Mouse (Mus musculus): Measurements from ENCODE around the gene Rnf44.

The Rnf44 gene

DNA sequence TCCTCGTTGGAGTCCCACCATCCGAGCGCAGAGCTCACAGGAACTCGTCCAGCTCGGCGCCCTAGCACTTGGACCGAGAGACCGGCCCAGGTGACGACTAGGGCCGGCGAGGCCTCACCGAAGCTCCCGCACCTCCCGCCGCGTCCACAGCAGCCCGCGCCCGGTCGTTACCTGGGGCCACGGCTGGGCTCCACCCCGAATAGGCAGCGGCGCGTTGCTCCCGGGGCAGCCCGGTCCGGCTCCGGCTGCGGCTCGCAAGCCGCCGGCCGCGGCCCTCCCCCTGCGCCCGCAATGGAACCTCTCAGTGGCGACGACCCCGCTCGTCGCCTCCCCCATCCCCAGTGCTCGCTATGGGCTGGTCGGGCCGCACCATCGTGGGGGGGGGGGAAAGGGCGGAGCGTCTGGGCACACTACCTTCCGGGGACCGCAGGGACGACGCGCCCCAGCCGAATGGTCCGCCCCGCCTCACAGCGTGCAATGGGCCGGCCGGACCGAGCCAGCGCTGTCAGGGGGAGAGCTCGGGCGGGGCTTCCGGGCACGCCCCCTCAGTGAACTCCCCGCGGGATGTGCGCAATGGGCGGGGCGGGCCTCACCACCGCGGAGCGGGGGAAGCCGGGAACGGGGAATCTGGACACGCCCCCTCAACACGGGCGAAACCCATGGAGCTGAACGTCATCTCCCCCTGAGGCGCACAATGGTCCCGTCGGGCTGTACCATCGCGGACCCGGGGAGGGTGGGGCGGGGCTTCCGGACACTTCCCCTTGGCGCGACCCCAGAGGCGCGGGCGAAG, at the start of gene Rnf44:
TSS of gene Rnf44 (minus strand) at position 350 of the 790 bp plus-strand sequence.
- ATAC-seq (ENCODE audit: insufficient number of reproducible peaks, low FRiP score, low TSS enrichment): peak; percentile 86

DNA sequence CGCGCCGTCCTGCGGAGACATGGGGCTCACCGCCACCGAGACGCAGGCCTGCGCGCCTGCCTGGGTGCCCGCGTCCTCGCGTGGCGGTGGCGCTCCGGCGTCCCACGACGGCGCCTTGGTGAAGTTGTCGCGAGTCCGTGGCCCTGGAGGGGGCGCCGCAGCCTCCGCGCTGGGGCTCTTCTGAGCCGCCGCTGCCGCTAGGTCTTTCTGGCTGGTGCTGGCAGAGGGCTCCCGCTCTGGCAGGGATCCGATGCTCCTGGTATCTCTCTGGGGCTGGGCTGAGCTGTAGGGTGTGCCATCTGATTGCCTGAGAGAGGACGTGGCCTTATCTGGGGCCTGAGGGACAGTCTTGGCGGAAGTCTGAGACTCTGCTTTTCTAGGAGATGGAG, 44.5 kb upstream of the Rnf44 start:
- ATAC-seq (ENCODE audit: insufficient number of reproducible peaks, low FRiP score, low TSS enrichment): peak; percentile 34; the same call in 1 of the 2 replicates

DNA sequence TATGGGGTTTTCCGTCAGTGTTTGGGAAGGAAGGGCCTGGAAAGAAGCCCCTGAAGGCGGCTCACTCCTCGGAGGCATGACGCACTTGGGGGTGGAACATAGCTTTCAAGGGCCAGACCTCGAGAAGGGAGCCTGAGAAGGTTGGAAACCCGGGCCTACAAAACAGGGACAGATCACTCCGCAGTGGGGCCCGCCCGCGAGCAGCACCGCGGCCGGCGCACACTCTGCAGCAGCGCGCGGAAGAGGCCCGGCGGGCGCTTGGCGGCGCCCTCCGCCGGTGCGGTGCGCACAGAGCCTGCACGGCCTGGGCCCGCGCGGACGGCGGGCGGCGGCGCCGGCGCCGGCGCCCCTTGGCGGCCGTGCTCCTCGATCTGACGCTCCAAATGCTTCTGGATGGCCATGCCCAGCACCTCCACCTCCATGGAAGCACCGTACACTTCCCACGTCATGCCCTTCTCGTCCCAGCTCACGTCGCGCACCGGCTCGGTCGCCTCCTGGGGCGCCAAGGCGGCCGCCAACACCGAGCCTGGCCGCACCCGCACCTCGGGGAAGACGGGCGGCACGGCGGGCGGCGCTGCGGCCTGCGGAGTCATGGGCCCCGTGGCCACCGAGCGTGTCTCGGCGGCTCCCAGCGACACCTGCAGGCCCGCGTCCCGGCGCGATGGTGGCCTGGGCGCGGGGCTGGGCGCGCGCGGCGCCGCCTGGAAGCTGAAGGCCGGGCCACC, 43.9 kb upstream of the Rnf44 start:
- ATAC-seq (ENCODE audit: insufficient number of reproducible peaks, low FRiP score, low TSS enrichment): peak; percentile 56

DNA sequence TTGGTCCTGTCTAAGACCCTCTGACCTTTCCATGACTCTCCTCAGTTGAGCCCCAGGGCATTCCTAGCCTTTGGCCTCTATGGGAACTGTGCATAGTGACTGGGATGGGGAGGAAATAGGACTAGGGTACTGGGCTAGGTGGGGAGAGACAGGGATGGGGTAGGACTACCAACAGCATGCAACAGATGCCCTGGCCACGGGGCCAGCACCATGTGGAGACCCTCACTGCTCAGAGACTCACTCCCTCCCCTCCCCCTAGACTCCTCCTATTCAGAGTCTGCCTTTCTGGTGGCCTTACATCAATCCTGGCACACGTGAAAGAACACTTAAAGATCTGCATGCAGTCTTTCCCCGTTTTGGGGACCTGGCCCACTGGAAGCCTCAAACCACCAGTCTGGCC, 43.2 kb upstream of the Rnf44 start:
- no peak for ATAC-seq (ENCODE audit: insufficient number of reproducible peaks, low FRiP score, low TSS enrichment)

DNA sequence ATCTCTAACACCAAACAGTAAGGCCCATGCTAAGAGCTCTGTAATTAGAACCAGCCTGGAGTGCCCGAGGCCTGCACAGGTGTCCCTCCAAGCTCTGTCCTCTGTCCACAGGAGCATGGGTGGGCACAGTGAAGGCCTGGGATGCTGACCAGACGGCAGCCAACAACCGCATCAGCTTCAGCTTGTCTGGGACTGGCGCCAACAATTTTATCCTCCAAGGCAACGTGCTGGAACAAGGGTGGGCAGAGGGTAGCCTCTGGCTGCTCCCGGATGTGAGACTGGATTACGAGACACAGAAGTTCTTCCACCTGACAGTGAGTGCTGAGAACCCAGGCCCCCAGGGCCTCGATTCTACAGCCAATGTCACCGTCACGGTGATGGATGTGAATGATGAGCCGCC, 32.4 kb upstream of the Rnf44 start:
- ATAC-seq (ENCODE audit: insufficient number of reproducible peaks, low FRiP score, low TSS enrichment): no peak

DNA sequence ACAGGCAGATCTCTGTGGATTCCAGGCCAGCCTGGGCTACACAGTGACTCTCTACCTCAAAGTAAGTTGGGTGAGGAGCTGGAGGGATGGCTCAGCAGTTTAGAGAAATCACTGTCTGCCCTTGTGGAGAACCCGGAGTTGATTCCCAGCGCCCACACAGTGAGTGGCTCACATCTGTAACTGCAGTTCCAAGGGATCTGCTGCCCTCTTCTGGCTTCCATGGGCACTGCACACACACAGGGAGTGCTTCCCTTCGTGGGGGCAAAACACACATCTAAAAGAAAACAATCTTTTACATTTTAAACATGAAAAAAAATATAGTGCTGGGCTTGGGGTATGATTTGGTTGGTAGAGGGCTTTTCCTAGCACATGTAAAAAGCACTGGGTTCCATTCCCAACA, 29.4 kb upstream of the Rnf44 start:
- ATAC-seq (ENCODE audit: insufficient number of reproducible peaks, low FRiP score, low TSS enrichment): no peak

DNA sequence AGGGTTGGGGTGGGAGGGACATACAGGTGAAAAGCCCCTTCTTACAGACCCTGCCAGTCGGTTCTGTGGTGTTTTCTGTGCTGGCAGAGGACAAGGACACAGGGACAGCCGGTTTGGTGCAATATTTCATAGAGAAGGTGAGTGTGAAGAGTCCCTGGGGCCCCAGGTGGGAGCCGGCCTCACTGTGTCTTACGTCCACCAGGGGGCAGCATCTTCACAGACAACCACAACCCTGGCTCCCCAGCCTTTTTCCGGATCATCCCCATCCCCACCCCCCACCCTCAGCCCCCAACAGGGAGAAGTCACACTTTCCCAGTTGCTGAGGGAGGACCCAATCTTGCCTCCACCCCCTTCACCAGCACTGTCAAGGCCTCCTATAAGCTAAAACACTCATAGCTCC, 23.2 kb upstream of the Rnf44 start:
- peak; percentile 50; the same call in 1 of the 2 replicates for ATAC-seq (ENCODE audit: insufficient number of reproducible peaks, low FRiP score, low TSS enrichment)

DNA sequence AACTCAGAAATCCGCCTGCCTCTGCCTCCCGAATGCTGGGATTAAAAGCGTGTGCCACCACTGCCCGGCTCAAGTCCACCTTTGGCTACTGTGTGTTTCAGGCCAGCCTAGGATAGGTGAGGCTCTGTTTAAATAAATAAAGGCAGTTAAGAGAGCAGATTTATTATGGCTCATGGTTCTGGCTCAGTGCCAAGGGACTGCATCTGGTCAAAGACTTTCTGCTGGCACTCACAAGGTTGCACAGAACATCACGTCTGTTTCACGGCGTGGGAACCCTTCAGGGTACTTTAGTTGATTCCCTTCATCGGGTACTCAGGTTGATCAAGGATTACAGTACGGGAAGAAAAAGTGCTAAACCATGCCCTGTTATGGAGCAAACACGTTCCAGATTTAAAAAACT, 21.3 kb upstream of the Rnf44 start:
- ATAC-seq (ENCODE audit: insufficient number of reproducible peaks, low FRiP score, low TSS enrichment): no peak

DNA sequence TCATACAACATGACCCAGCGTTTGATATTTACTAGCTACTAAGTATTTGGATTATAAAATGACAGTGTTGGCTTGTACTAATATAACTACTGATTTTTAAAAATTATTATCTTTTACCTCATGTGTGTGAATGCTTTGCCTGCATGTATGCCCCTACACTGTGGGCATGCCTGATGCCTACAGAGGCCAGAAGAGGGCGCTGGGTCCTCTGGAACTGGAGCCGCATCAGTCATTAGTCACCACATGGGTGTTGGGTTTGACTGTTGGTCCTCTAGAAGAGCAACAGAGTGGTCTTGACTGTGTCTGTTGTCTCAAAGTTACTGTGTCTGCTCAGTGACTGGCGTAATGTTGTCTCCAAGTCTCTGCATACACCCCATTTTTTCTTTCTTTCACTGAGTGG, 20.7 kb upstream of the Rnf44 start:
- no peak for ATAC-seq (ENCODE audit: insufficient number of reproducible peaks, low FRiP score, low TSS enrichment)

DNA sequence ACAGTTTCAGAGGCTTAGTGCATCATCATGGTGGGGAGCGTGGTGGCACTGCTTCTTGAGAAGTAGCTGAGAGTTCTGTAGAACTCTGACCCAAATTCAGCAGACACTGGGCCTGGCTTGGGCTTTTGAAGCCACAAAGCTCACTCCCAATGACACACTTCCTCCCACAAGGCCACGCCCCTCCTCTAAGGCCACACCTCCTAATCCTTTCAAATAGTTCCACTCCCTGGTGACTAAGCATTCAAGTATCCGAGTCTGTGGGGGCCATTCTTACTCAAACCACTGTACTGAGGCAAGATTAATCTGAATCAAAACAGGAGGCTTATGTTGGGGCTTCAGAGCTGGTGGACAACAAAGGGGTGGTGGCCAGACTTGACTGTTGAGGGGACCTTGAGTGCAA, 17.2 kb upstream of the Rnf44 start:
- ATAC-seq (ENCODE audit: insufficient number of reproducible peaks, low FRiP score, low TSS enrichment): no peak

DNA sequence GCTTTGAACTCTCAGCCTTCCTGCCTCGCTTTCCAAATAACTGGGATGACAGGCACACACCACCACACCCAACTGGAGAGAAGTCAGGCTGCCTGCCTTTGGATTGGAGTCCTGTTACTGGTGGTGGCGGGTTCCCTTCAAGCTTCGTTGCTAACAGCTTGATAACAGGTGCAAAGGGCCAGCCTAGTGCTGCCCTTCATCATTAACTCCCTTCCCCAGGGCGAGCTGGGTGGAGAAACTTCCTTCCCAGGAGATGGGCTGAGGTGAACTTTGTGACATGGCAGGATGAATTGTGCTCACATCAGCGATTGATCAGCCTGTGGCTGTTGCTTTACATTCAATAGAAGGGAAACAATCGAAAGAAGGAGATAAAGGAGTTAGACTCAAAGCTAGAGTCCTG, 11.2 kb upstream of the Rnf44 start:
- no peak for ATAC-seq (ENCODE audit: insufficient number of reproducible peaks, low FRiP score, low TSS enrichment)

DNA sequence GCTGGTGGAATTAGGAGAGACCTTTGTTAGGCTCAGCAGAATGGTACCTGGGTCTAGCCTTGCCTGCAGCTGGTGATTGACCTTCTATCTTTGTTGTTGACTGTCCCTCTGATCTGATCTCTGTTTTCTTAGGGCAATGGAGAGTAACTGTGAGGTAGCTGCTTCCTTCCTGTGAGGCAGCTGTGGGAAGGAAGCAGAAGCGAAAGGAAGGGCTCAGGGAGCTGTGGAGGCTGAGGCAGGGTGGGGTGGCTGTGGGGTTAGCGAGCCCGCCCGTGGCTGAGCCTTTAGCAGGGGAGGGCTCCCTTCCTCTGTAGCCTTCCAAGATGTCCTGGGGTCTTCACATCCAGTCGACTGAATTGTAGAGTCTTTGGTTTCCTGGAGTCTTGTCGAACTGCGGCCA, 8.8 kb upstream of the Rnf44 start:
- no peak for ATAC-seq (ENCODE audit: insufficient number of reproducible peaks, low FRiP score, low TSS enrichment)

DNA sequence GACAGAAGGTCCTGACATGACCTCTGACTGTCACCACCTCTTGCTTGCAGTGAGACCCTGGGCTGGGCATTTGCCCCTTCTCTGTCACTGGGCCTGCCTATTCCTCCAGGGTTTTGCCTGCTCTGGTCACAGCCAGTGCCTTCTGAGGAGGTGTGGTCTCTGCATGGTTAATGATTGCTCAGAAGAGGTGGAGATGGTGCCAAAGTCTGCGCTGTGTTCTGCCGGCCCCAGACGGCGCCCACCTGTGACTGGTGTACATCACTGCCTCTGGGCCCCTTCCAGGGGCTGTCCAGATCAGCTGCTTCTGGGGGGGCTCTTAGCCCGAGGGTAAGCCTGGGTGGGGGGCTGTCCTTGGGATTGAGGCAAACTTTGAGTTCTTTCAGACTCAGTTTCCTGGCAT, 7.5 kb upstream of the Rnf44 start, which contains the start of gene Cdhr2:
TSS of gene Cdhr2 (plus strand) at position 219 of the 400 bp plus-strand sequence.
- no peak for ATAC-seq (ENCODE audit: insufficient number of reproducible peaks, low FRiP score, low TSS enrichment)

DNA sequence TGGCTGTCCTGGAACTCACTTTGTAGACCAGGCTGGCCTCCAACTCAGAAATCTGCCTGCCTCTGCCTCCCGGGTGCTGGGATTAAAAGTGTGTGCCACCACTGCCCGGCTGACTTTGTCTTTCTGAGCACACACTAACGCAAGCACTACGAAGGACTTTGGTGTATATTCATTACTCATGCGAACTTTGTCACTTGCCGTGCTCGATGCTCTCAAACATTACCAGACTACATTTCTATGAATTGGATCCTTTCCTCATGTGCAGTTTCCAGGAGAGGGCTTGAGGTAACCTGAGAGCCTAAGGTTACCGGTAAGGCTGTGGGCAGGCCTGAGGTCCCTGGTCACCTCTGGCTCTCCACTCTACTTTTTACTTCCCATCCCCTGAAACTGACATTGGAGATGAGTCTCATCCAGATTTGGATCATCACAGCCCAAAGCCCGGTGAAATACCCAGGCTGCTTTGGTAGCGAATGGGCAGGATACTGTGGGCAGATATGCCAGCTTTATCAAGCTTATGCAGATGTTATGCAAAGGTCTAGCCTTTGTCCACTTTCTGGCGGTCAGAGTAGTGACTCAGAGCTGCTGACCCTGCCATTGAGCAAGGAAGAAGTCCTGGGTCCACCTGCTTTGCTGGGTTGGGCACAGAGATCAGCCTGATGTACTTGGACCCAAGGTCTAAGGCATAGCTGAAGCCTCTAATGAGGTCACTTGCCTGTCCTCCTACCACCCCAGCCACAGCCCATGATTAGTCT, 1.9 kb upstream of the Rnf44 start:
- ATAC-seq (ENCODE audit: insufficient number of reproducible peaks, low FRiP score, low TSS enrichment): no peak

DNA sequence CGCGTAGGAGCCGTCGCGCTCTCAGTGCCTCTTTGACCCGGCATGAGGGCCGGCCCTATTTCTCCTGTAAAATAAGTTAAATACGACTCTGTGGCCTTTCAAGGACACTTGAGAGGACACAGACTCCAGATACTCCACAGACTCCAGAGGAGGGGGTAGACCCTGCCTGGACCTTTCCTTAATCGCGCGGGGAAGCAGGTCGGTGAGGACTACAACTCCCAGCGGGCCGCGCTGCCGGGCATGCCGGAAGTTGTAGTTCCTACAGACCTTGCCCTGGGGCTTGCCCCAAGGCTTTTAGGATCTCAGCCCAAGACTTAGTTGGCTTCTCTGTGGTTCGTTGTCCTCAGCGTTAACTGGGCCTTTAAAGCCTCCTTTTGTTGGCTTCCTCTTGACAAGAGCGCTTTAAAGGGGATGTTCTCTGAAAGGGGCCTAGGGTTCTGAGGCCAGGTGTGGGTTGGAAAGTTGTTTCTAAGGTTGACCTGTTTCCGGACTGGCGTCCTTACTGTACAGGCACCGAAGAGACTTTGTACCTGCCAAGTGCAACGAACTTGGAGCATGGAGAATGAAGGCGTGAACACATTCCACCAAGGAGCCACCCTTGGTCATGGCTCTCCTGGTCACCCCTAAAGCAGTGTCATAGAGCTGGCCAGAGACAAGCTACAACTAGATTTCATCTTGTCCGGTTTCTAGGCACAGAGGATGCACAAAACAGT, 797 bp upstream of the Rnf44 start:
- peak; percentile 73 for ATAC-seq (ENCODE audit: insufficient number of reproducible peaks, low FRiP score, low TSS enrichment)

DNA sequence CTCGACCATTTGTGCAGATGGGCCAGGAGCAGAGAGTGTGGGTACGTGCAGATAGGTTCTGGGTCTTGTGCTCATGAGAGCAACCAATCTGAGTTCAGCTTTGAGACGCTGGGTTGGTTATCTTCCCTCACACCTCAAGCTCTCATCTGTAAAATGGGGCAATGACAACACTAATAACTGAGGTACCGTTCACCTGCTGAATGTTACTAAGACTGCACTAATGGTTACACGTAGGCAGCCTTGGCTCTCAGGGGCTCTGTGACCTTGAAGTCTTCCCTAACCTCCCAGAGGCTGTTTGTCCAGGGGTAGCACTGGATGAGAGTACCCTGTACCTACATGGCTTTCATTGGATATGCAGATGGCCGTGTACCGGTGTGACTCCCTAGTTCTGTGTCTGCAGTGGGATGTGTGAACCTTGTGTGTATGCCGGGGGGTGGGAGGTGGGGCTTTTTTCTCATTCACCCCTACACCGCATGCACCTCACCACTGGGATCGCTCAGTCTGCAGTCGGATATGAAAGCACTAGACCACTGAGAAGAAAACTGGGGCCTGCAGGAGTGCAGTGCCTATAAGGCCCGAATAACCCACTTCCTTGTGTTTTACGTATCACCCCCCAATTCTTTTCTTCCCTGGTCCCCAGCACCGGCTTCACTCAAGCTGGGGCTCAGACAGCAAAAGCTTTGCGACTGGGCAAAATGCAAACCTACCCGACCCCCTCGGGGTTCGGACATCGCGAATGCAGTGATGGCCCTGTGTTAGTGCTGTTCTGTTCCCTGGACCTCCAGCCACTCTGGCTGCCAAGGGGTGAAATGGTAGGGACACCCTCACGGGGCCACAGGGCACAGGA, 773 bp downstream of the Rnf44 start:
- ATAC-seq (ENCODE audit: insufficient number of reproducible peaks, low FRiP score, low TSS enrichment): no peak

DNA sequence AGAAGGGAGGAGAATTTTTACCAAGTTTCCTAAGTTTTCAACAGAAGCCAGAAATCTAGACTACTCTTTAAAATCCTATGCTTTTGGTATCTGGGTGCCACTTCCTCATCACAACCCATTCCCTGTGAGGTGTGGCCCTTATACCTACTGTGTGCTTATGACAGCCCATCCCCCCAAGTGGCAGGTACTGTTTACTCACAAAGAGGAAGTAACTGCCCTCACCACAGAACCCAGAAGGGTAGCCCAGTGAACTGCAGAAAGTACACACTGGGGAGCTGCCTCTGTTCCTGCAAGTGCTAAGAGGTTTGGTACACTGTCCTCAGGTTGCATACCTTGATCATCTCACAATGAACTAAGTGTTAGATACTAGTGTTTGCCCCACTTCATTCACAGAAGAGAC, 2.0 kb downstream of the Rnf44 start:
- no peak for ATAC-seq (ENCODE audit: insufficient number of reproducible peaks, low FRiP score, low TSS enrichment)

DNA sequence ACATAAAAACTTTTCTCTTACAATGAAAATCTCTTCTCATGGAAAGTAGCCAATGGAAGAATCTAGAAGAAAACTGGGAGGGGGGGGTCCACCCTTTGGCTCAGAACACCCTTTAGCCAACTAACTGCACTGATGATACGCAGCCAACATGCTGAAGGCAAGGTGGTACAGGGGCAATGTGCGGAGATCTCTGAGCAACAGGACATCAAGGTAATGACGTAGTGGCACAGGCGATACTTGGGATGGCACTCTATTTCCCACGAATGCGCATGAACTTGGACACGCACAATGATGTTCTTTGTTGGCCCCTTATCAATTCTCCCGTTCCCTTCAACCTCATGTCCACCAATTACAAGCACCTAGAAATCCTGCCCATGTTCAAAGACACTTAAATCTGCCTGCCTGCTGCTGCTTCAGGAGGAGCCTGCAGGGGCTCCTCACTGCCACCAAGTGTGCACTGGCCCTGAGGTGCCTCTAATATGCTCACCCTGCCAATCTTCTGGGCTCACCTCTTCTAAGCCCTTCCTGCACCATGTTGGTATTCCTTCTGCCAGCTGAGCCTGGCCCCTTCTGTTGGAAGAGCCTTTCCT, 3.5 kb downstream of the Rnf44 start:
- no peak for ATAC-seq (ENCODE audit: insufficient number of reproducible peaks, low FRiP score, low TSS enrichment)

Data from cerebellum, adult (tissue).